Mouse (Mus musculus) common myeloid progenitor, adult 5-6 weeks (primary cell): ENCODE measurements around the gene Btk. TPM values are rescaled to one million over a fixed set of nuclear protein-coding genes. Genes with fewer than 3 reads are reported as not detected.

ENCODE experiments used
- ATAC-seq: replicated peaks from 2 replicates; pipeline ENCODE4 v1.8.0; 2016; ENCODE audit warnings: low read depth, mild to moderate bottlenecking, moderate TSS enrichment, inconsistent platforms; ENCODE audit not compliant: poor library complexity, severe bottlenecking
- total RNA-seq: library from RNA; stranded (forward); fragments of 200-1000, 187-1606 nt; gene quantifications from 2 replicates; pipeline ENCODE4 v1.2.3, GENCODE M21; 2017

Gene Btk
- total RNA-seq = 84.5 and 111 TPM in 2 replicates

DNA sequence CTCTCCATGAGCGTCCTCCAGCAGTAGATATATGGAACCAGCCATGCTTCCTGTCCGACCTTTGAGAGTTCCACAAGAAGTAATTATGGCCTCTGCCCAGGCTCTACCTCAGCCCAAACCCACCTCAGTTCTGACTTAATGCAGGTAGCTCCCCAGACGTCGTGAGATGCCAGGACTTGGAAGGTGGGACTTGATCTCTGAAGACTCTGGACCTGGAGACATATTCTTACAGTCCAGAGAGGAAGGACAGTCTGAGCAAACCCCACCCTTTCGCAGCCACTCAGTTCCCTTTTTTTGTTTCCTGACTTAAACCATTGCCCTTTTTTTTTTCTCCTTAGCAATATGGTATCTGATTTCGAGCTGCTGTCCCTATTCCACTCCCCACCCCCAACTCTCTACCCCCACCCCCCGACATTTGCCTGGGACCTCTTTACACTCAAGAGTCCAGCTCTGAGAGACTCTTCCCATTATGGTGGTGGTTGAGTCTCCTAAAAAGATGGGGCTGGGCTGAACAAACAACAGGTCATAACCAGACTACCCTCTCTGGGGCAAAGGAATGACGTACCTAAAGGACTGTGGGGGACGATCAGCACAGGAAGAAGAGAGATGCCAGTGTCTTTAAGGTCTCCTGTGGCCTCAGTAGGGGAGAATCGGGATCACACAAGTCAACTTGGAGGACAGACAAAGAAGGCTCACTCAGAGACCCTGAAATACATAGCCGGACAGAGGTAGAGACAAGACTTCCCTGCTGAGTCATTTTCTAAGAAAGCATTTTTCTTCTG lies at the start of gene Btk:
TSS of gene Btk (minus strand) at position 683 of the 782 bp plus-strand sequence.
- ATAC-seq = peak; percentile 21; the same call in 1 of the 2 replicates

DNA sequence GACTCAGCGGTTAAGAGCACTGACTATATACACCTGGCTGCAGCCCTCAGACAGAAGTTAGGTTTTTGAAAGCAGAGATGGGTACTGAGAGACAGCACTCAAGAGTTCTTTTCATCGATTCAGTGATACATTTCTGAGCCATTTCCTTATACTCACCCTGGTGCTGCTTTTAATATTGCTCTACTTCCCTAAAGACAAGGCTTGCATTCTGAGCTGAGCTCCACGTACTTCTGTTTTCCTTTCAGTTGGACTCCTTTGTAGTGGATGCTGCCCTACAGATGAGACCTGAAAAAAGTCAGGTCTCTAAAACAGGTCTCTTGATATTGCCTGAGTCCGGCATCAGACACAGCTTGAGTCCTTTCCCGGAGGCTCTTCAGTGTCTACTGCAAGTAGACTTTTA lies 49.3 kb upstream of the Btk start:
- ATAC-seq = peak; percentile 68; the same call in 1 of the 2 replicates

DNA sequence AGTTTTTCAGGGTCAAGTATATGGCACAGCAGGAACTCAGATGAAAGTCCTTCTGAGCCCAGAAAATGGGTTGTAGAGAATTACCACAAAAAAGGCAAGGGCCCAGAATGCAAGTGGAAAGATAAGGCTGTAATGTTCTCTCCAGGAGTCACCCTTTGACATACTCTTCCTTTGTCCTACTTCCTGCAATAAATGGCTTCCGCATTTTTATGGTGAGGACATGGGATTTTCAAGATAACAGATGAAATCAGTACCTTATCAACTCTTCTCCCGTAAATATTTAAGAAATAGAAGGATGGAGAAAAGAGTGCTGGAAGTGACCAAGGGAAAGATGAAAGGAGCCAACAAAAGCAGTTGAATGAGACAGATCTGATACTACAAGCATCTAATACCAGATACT lies 44.8 kb upstream of the Btk start:
- ATAC-seq = no peak

- ATAC-seq = no peak
These were observed 40.0 kb upstream of the Btk start for GRCm38 (mm10) chrX:134623350-134623749.

- no peak for ATAC-seq
These were observed 38.3 kb upstream of the Btk start for GRCm38 (mm10) chrX:134621685-134622084.

DNA sequence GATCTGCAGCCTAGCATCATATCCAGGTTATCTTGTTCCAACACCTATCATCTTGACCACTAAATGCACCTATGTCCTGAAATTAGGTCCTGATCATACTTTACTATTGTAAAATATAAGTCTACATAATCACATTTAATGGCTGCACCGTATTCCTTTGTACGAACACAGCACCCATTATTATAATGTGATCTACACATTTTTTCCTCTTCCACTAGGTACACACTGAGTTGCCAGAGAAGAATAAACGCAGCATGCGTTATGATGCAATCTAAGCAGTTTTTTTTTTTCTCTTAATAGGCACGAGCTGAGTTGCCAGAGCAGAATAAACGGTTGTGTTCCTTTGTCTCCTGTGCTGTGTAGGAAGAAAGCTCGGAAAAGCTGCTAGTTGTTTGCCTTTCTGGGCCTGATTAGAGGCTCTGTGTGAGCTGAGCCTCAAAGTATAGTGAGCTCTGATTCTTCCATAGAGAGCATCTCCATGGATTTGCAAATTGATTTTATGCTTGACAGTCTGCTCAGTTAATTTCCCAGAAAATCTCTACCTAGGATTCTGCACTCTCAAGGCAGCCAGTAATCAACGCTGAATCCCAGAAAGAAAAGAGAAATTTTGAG lies 37.0 kb upstream of the Btk start:
- no peak for ATAC-seq

GRCm38 (mm10) chrX:134619695-134620094 lies 36.3 kb upstream of the Btk start:
- no peak for ATAC-seq

- no peak for ATAC-seq
These were observed 30.9 kb upstream of the Btk start for GRCm38 (mm10) chrX:134614306-134614705.

DNA sequence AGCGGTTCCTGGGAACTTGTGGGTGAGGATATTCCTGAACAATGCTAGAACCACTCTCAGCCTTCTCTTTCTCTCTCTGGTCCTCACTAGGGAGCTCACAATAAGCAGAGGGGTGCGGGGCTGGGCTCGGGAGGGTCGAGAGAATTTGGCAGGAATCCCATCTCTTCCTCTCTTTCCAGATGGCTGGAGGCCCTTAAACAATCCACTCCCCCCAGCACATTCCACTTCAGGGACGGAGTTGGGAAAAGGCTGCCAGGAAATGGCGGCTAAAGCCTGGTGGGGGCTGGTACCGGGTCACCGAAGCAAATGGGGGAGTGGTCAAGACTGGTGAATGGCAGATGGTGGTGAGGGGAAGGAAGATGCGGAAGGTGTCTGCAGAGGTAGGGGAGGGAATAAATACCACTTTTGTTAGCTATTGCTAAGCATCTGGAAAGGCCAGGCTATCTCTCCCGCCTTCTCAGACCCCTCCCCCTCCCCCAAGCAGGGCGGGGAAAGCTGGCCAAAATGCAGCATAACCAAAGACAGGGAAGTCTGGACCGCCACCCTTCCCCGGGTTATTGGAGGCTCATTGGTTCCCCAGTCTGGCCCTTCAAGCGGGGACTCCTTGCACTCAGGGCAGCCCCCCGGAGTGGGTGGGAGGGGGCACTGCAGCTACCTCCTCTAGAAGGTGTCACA lies 29.1 kb upstream of the Btk start:
- ATAC-seq = peak; percentile 94

DNA sequence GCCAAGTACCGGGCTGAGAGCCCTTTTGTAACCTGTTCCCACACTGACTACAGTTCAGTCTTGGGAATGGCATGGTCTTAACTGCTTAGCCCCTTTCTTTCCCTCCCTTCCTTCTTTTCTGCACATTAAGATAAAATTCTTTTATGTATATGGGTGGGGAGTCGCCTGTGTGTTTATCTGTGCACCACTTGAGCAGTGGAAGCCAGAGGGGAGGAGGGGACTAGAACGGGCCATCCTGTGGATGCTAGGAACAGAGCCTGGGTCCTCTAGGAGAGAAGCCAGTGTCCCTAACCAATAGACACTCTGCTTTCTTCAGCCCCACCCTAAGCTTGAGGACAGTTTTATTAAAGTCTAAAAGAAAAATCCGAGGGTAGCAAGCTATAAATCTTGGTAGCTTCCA lies 27.6 kb upstream of the Btk start:
- ATAC-seq = no peak

- peak; percentile 57; the same call in 1 of the 2 replicates for ATAC-seq
These were observed 26.1 kb upstream of the Btk start for GRCm38 (mm10) chrX:134609472-134609871.

DNA sequence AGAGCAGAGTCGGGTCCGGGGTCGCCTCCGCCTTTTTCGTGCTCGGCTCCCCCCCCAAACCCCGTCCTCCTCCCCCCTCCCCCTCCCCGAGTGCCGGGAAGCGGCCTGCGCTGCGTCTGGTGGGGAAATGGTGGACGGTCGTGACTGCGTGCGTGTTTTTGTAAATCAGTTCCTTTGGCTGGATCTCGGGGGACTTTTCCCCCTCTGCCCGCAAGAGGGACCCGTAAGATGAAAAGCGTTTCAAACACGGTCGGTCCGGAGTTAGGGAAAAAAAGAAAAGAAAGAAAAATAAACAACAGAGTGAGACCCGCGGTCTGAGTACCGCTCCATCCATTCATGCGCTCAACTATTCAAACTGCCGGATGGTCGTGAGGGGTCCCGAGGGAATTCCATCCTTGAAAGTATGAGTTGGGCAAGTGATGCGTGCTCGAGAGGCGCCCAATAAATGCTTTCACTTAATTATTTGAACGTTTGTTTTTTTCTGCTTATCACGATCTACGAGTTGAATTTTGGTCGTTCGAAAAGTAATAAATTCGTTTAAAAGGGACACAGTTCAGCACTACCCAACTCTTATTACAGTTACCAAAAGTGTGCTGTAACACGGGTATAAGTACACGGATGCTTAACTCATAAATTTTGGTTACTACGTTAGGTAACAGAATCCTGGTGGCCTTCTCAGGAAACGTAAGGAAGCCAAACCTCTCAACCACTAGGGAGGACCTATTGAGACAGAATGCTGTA lies 18.2 kb upstream of the Btk start:
- ATAC-seq = peak; percentile 43

DNA sequence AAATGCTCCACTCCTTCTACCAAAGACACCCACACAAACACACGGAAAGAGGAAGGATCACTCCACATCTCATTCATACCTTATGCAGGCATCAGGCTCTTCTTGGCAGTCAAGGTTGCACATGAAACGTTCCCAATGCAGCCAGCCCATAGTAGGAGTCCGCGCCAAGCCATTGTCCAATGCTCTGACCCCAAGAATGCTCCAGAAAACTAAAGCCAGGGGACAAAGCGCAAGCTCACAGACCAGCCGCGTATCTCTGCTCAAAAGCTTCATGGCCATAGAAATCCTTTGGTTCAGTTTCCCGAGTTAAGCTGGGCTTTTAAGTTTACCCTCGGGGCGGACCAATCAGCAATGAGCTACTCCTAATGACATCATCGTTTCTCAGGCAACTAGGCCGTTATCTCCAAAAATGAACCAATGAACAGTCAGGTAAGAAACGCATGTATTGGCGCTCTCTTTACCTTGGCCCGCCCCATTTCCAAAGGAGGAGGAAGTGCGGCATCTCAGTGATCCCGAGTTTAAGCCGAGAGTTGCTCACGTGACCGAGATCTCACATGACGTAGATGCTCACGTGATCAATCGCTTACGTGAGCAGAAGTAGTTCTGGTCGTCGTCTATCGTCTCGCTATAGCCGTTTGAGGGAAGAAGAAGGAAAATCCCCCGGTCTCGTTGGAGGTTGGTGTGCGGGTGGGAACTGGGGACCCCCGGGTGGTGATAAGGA lies 17.4 kb upstream of the Btk start, which contains the start of the genes Gla and Hnrnph2:
TSS of gene Gla (minus strand) at position 467 of the 721 bp plus-strand sequence.
TSS of gene Hnrnph2 (plus strand) at position 521 of the 721 bp plus-strand sequence.
- ATAC-seq = peak; percentile 93

GRCm38 (mm10) chrX:134599922-134600565 lies 16.7 kb upstream of the Btk start:
- ATAC-seq = 0 out of 2 replicates have a peak, but pooled peaks have one; percentile 10

- ATAC-seq = no peak
These were observed 6.5 kb upstream of the Btk start for GRCm38 (mm10) chrX:134589836-134590235.

DNA sequence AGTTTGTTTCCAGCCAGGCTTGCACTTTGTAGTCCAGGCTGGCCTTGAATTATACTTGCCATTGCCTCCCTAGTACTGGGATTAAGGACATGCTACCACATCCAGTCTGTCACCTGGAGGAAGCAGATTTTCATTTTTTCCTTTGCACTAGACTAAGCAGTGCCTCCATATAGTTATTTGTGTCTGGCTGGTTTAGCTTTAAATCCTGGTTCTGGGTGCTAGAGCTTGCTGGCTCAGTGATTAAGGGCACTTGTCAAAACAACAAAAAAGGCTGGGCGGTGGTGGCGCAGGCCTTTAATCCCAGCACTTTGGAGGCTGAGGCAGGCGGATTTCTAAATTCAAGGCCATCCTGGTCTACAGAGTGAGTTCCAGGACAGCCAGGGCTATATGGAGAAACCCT lies 5.6 kb upstream of the Btk start:
- no peak for ATAC-seq

GRCm38 (mm10) chrX:134588261-134588660 lies 4.9 kb upstream of the Btk start:
- ATAC-seq = no peak

GRCm38 (mm10) chrX:134586447-134586846 lies 3.1 kb upstream of the Btk start:
- no peak for ATAC-seq
